Mouse (Mus musculus) E14TG2a.4 (cell line): ENCODE measurements at regions not wholly inside any gene's neighbourhood (a gene's known extent, or its start where the extent isn't known, plus 50 kb on each side); places are given as distances from the start of the nearest gene placed in this dataset.

Experiments
- CTCF ChIP-seq: conservative IDR thresholded peaks from 2 replicates; pipeline ENCODE4 v1.5.1; 2014; ENCODE audit warnings: low read length
- NANOG ChIP-seq: IDR thresholded peaks from 2 replicates; pipeline ENCODE4 v1.6.1; 2014; ENCODE audit warnings: borderline replicate concordance, low read length, mixed read lengths
- POU5F1 ChIP-seq: IDR thresholded peaks from 2 replicates; pipeline ENCODE4 v1.6.1; 2014; ENCODE audit warnings: low read length, borderline replicate concordance

DNA sequence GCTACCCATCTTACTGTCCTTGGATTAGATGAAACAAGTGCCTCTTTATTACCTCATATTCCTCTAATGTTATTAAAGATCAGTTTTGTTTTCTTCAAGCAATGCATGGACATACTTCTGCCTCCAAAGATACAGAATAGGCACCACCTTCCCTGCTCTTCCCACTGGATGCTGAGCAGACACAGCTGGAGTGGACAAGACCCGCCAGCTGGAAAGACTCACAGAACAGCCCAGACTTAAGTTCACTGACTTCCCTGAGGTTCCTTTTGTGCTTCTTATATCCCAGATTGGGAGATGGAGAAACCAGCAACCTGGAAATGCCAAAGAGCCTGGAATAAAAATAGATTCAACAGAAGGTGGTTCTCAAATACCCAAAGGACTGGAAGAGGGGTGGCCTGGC, 245.0 kb downstream of the Sorl1 start:
- TF ChIP-seq CTCF (no peak), POU5F1 (no peak), NANOG (no peak)
